Mouse (Mus musculus) intestine, embryonic 16.5 days (tissue): ENCODE data around the gene Prkg1. TPM values are rescaled to one million over a fixed set of nuclear protein-coding genes. Genes with fewer than 3 reads are reported as not detected.

Experiments used
- ATAC-seq: fragments of 200-750 bp; cut with Nextera tagmentation; 2 replicates; pipeline ENCODE4 v1.8.0; 2017; ENCODE audit warnings: moderate TSS enrichment, moderate library complexity
- H3K27ac ChIP-seq: fragments of 300-500 bp; sonication (generic); 2 replicates; pipeline ENCODE4 v1.5.1; 2014; ENCODE audit warnings: mild to moderate bottlenecking, low read length
- H3K27me3 ChIP-seq: fragments of 300-500 bp; sonication (generic); replicated peaks from 2 replicates; pipeline ENCODE4 v1.6.1; 2014; ENCODE audit warnings: low read length, control low read depth, mixed read lengths; ENCODE audit not compliant: control insufficient read depth, insufficient read depth
- H3K36me3 ChIP-seq: fragments of 300-500 bp; sonication (generic); 2 replicates; pipeline ENCODE4 v1.6.1; 2014; ENCODE audit warnings: low read length, control low read depth; ENCODE audit not compliant: control insufficient read depth, insufficient read depth
- H3K4me1 ChIP-seq: fragments of 300-500 bp; sonication (generic); 2 replicates; pipeline ENCODE4 v1.6.1; 2014; ENCODE audit warnings: low read length, control low read depth, mixed read lengths; ENCODE audit not compliant: control insufficient read depth, insufficient read depth
- H3K4me2 ChIP-seq: fragments of 300-500 bp; sonication (generic); 2 replicates; pipeline ENCODE4 v1.6.1; 2014; ENCODE audit warnings: low read depth, low read length, control low read depth
- H3K4me3 ChIP-seq: fragments of 300-500 bp; sonication (generic); 2 replicates; pipeline ENCODE4 v1.5.1; 2014; ENCODE audit warnings: mild to moderate bottlenecking, low read length
- H3K9ac ChIP-seq: fragments of 300-500 bp; sonication (generic); 2 replicates; pipeline ENCODE4 v1.6.1; 2014; ENCODE audit warnings: low read depth, low read length
- H3K9me3 ChIP-seq: fragments of 300-500 bp; sonication (generic); 2 replicates; pipeline ENCODE4 v1.6.1; 2016; ENCODE audit warnings: low read length, control low read depth; ENCODE audit not compliant: control insufficient read depth
- WGBS: fragments of 180-500 bp; shearing (Covaris S2); extraction: QIAGEN DNeasy Blood & Tissue Kit; methylation state at CpG from one replicate; pipeline ENCODE4 v1.1.7; 2014; 5-methylcytosine and 5-hydroxymethylcytosine counted together
- polyA plus RNA-seq: library from polyadenylated mRNA; unstranded; fragments of >200 nt; fragmentation: Nextera tagmentation; extraction: Ambion mirVana; gene quantifications from 2 replicates; pipeline ENCODE4 v1.2.1, GENCODE M21; 2015

The Prkg1 gene
- polyA plus RNA-seq, 1 experiment from 2014 or later: 6.6 TPM

DNA sequence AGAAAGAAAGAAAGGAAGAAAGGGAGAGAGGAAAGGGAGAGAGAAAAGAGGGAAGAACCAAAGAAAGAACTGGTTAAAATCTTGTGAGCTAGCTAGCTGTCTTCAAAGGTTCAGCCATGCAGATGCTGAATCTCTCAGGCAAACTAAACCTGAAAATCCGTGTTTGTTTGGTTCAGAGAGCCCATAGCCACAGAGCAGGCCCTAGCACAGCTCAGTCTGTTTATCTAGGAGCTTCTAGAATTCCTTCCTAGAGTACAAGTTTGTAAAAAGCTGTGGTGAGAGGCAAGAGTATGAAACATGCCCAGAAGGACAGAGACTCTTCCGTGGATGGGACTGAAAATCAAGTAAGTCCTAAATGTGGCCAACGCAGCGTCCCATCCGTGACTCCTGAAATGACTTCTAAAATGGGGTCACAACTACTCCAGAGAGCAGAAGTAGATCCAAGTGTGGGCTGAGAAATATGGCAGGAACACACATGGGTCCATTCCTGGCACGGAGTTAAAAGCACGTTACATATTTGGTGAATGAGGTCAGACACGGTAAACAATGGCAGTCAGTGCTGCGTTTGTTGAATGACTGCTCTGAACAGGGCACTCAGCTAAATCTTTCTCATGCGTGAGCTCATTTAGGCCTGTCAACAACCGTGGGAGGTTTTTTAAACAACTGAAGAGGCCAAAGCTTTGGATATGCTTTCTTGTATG is 13.7 kb downstream of the Prkg1 start:
- Histone ChIP-seq H3K9ac (no peak overlapping the region), H3K27me3 (no peaks in the 10 kb centered on the region), H3K9me3 (no peaks in the 10 kb centered on the region), H3K4me1 (0 out of 2 replicates have a peak, but pooled peaks cover 4% of the 10 kb centered on the region), H3K36me3 (no peaks in the 10 kb centered on the region), H3K4me3 (no peak overlapping the region), H3K4me2 (no peak overlapping the region), H3K27ac (no peak overlapping the region; the same call in 1 of the 2 replicates)
- peak; percentile 33; the same call in 1 of the 2 replicates for ATAC-seq
- WGBS: 40% methylated on average over 11 of the region's 11 CpGs

DNA sequence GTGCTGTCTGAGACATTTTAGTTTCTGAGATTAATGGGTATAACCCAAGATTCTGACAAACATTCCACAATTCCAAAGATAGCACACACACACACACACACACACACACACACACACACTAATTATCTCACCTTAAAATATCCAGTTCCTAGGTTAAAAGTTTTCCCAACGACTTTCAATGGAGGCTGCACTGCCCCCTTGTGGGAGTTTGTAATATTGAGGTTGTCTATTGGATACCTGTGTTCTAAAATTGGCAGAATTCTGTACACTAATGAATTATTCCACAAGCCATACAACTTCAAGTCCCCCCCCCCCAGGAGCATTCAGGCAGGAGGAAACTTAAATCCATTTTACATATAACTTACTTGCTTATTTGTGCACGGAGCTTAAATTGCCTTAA is 18.2 kb downstream of the Prkg1 start:
- H3K27me3 ChIP-seq: no peaks in the 10 kb centered on the region
- no peaks in the 10 kb centered on the region for H3K4me1 ChIP-seq
- no peak for ATAC-seq
- no peak overlapping the region for H3K27ac ChIP-seq
- H3K4me3 ChIP-seq: no peak overlapping the region
- H3K9ac ChIP-seq: no peak overlapping the region
- H3K9me3 ChIP-seq: no peaks in the 10 kb centered on the region
- no peak overlapping the region for H3K4me2 ChIP-seq
- no peaks in the 10 kb centered on the region for H3K36me3 ChIP-seq
- 4% methylated on average over 2 of the region's 2 CpGs for WGBS

DNA sequence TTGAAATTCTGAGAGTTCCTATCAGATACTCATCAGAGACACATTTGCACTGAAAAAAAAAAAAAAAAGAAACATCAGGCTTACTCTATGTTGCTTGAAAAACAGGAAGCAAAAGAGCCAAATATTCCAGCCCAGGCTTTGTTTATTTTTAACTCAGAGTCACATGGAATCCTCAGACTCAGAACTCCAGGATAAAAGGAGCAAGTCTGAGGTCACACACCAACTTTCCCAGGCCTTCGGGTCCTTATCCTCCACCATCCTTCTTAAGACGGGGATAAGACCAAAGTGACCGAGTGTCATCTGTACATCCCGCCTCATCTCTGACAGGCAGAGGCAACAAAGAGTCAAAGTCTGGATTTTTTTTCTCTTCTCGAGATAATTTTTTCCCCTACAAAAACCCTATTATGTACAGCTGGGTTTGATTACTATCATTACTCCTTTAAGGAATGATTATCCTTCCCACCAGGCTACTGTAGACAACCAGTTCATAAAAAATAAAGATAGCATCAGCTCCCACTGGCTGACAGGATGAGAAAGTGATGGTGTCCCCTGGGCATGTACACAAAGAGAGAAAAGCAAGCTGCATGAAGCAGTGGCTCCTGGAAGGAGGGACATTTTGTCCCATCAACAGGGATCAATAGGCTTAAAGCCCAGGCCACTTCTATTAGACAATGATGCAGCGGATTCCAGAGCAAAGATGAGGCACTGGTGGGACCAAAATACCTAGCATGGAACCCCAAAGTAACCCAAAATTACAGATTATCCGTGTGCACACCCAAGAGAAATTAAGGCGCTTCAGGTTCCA is 21.4 kb downstream of the Prkg1 start:
- no peaks in the 10 kb centered on the region for H3K36me3 ChIP-seq
- H3K4me1 ChIP-seq: no peaks in the 10 kb centered on the region
- no peaks in the 10 kb centered on the region for H3K9me3 ChIP-seq
- no peak overlapping the region for H3K4me2 ChIP-seq
- no peak overlapping the region for H3K9ac ChIP-seq
- no peak overlapping the region for H3K4me3 ChIP-seq
- H3K27me3 ChIP-seq: no peaks in the 10 kb centered on the region
- no peak overlapping the region for H3K27ac ChIP-seq
- ATAC-seq: no peak
- WGBS: 68% methylated on average over 8 of the region's 8 CpGs

DNA sequence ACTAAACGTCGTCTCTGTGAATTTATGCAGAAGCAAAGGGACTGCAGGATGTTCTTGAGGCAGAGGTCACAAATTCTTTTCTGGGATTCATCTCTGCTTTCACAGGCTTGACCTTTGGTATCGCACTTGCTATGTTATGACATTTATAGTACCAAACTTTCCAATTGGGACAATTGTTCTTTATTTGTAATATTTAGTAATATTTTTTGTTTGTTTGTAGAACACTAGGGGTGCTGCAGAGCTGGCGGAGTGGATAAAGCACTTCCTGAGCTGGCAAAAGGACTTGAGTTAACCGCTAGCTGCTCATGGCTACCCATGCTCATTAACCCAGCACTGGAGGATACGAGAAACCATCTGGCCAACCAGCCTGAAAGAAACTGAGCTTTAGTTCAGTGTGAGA is 49.9 kb downstream of the Prkg1 start:
- Histone ChIP-seq H3K36me3 (no peaks in the 10 kb centered on the region), H3K4me3 (no peak overlapping the region), H3K9me3 (no peaks in the 10 kb centered on the region), H3K4me1 (no peaks in the 10 kb centered on the region), H3K4me2 (no peak overlapping the region), H3K27me3 (no peaks in the 10 kb centered on the region), H3K9ac (no peak overlapping the region), H3K27ac (no peak overlapping the region)
- ATAC-seq: no peak
- 76% methylated on average over 6 of the region's 6 CpGs for WGBS

DNA sequence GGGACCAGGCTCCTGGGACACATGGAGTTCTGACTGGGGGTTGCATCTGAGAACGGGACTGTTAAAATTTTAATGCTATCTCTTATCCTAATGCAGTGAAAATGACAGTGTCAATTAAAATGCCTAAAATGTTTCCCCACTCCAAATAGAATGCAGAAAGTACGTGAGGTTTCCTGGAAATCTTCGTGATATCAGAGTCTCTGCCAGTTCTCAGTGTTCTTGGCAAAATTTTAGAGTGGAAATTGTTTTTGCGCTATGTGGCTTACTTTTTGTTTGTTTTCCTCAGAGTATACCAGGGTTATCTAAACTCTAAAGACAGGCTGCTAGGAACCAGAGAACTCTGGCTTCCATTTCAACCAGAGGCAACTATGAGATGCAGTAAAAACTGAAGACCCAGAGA is 50.4 kb downstream of the Prkg1 start:
- no peak for ATAC-seq
- Histone ChIP-seq H3K27ac (no peak overlapping the region), H3K9ac (no peak overlapping the region), H3K36me3 (no peaks in the 10 kb centered on the region), H3K9me3 (no peaks in the 10 kb centered on the region), H3K4me2 (no peak overlapping the region), H3K27me3 (no peaks in the 10 kb centered on the region), H3K4me1 (no peaks in the 10 kb centered on the region), H3K4me3 (no peak overlapping the region)
- WGBS: 76% methylated on average over 4 of the region's 4 CpGs

DNA sequence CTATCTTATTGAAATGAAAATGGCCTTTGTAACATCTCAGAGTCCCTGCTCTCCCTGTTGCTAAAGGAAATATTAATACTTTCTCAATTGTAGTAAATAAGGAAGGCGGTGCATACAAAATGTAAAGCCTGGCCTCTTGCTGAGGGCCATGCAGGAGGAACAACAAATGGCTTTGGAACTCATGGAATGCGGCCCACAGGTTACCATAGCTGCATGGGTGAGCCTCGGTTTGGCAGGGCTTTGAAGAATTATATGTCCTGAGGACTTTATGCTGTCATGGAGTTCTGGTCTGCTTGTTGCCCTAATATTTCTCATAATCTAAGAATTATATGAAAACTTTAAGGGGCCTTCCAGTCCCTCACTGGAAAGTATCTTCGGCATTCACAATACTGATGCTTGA is 51.5 kb downstream of the Prkg1 start:
- WGBS: 60% methylated on average over 4 of the region's 4 CpGs
- no peak for ATAC-seq
- no peaks in the 10 kb centered on the region for H3K36me3 ChIP-seq

DNA sequence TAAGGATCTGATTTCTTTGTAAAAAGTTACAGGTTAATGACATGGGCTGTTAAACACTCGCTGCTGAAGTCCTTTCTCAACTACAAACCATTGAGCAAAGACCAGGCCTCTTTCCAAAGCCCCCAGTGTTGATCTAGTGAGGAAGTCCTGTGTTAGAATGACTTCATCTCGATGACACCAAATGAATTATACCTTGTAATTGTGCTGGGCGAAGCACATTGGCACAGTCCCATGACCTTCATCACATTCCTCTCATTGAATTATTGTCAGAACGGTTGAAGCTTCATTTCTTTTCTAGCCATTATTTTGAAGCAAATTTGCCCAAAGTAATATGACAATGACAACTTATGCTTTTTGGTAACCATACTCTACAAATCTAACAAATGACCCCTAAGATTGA is 54.5 kb downstream of the Prkg1 start:
- Histone ChIP-seq H3K4me3 (no peak overlapping the region), H3K4me1 (no peaks in the 10 kb centered on the region), H3K4me2 (no peak overlapping the region), H3K36me3 (no peaks in the 10 kb centered on the region), H3K9me3 (no peaks in the 10 kb centered on the region), H3K9ac (no peak overlapping the region), H3K27ac (no peak overlapping the region), H3K27me3 (no peaks in the 10 kb centered on the region)
- no peak for ATAC-seq
- WGBS: 83% methylated on average over 4 of the region's 4 CpGs

More for the DNA sequence above, 51.5 kb downstream of the Prkg1 start:
- Histone ChIP-seq H3K4me3 (no peak overlapping the region), H3K9me3 (no peaks in the 10 kb centered on the region), H3K4me1 (no peaks in the 10 kb centered on the region), H3K27ac (no peak overlapping the region), H3K4me2 (no peak overlapping the region), H3K27me3 (no peaks in the 10 kb centered on the region), H3K9ac (no peak overlapping the region)

DNA sequence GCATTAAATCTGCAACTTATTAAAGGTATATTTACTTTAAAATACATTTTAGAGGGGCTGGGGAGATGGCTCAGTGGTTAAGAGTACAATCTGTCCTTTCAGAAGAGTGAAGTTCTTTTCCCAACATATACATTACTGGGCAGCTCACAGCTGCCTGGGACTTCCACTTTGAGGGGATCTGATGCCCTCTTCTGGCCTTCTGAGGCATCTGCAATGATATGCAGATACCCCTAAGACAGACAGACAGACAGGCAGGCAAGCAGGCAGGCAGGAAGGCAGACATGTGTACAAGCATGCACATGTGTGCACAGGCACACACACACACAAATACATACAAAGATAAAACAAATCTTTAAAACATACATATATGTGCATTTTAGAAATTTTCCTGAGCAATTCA is 60.8 kb downstream of the Prkg1 start:
- Histone ChIP-seq H3K4me1 (peaks cover 5% of the 10 kb centered on the region; the same call in 1 of the 2 replicates), H3K9ac (no peak overlapping the region), H3K36me3 (no peaks in the 10 kb centered on the region), H3K27ac (no peak overlapping the region), H3K4me2 (no peak overlapping the region), H3K9me3 (no peaks in the 10 kb centered on the region), H3K4me3 (no peak overlapping the region), H3K27me3 (no peaks in the 10 kb centered on the region)
- no peak for ATAC-seq

DNA sequence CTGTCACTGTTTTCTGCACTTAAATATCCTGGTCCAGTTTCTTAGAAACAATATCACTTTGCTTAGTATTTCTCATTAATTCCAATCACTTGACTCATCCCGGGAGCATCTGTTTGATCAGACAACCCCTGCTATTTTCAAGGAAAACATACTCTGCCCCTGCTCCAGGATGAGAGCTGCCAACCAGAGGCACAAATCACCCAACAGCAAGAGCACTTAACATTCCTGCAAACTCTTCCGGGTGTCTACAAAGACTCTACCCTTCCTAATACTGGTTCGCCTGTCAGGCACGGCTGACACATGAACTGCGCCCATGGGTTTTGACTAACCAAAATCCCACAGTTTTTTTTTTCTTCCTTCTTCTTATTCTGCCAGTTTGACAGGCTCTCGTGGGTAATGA is 65.9 kb downstream of the Prkg1 start:
- 58% methylated on average over 6 of the region's 6 CpGs for WGBS
- no peaks in the 10 kb centered on the region for H3K36me3 ChIP-seq
- no peak overlapping the region for H3K27ac ChIP-seq
- ATAC-seq: no peak
- H3K27me3 ChIP-seq: no peaks in the 10 kb centered on the region
- no peak overlapping the region for H3K4me3 ChIP-seq
- no peaks in the 10 kb centered on the region for H3K9me3 ChIP-seq
- no peak overlapping the region for H3K9ac ChIP-seq
- H3K4me2 ChIP-seq: no peak overlapping the region
- peaks cover 5% of the 10 kb centered on the region; the same call in 1 of the 2 replicates for H3K4me1 ChIP-seq
